Comparison of ENCODE assay signal across 7 mouse cellular contexts in the genomic region with DNA sequence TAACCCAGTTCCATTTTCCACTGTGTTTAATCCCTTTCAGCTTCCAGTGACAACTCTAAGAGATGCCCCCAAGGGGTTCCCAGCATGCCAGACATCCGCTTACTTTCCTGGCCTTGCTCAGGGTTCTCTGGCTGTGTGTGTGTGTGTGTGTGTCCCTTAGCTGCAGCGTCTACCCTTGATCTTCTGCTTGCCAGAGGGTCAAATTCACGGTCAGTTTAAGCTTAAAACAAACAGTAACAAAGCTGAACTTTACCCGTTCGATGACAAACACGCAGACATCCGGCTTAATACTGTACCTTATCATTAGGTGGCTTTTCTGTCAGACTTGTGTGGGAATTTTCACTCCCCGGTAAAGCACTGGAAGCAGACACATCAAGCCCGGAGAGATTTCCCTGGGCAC. TPM values are rescaled to one million over a fixed set of nuclear protein-coding genes. Genes with fewer than 3 reads are reported as not detected.
DNase-seq lines count a peak whose midpoint lies in the region; ATAC-seq and TF ChIP-seq lines count a peak whose summit lies in the region.

A gene (plus strand): TSS at position 281 of the 400 bp plus-strand sequence.

- no peak for ATAC-seq in forebrain, embryonic 12.5 days (ENCODE audit: low FRiP score)
- peak; percentile 14; the same call in 1 of the 2 replicates for ATAC-seq in intestine, postnatal 0 days
- ATAC-seq in midbrain, embryonic 12.5 days (ENCODE audit: low FRiP score, low read depth), result no peak

- TF ChIP-seq CTCF in layer of hippocampus, adult 2 months (conservative IDR thresholded peaks at IDR 0.05), result no peak
- no peak for TF ChIP-seq CTCF in intestine, postnatal 0 days (IDR thresholded peaks at IDR 0.05; ENCODE audit: low read depth)

- DNase-seq in layer of hippocampus, adult 2 months (ENCODE audit: low spot score in 2 of 2), result no peak
- DNase-seq in layer of hippocampus, adult 11-12 months (ENCODE audit: low spot score), result no peak
- DNase-seq in cerebellum, adult 9-11 months, result no peak
- no peak for DNase-seq in spleen, adult 12 weeks (ENCODE audit: low spot score)

- no peak within 1 kb of the TSS for H3K4me2 ChIP-seq in forebrain, embryonic 12.5 days
- H3K4me2 ChIP-seq in intestine, postnatal 0 days (replicated peaks; ENCODE audit: low read depth), result peak within 1 kb of the TSS; percentile 4; the same call in 1 of the 2 replicates
- H3K4me2 ChIP-seq in midbrain, embryonic 12.5 days (replicated peaks), result no peak within 1 kb of the TSS

- H3K9me3 ChIP-seq in forebrain, embryonic 12.5 days, result no peaks in the 10 kb centered on the region
- no peaks in the 10 kb centered on the region for H3K9me3 ChIP-seq in intestine, postnatal 0 days (ENCODE audit: control insufficient read depth)
- H3K9me3 ChIP-seq in midbrain, embryonic 12.5 days, result no peaks in the 10 kb centered on the region

- H3K36me3 ChIP-seq in forebrain, embryonic 12.5 days (replicated peaks), result no peaks in the 10 kb centered on the region
- no peaks in the 10 kb centered on the region for H3K36me3 ChIP-seq in intestine, postnatal 0 days (ENCODE audit: control insufficient read depth, insufficient read depth)
- H3K36me3 ChIP-seq in midbrain, embryonic 12.5 days, result no peaks in the 10 kb centered on the region

- no peaks in the 10 kb centered on the region for H3K4me1 ChIP-seq in forebrain, embryonic 12.5 days
- H3K4me1 ChIP-seq in intestine, postnatal 0 days (replicated peaks; ENCODE audit: control insufficient read depth, insufficient read depth, low read length), result no peaks in the 10 kb centered on the region
- no peaks in the 10 kb centered on the region for H3K4me1 ChIP-seq in midbrain, embryonic 12.5 days

- H3K9ac ChIP-seq in forebrain, embryonic 12.5 days, result no peak within 1 kb of the TSS
- H3K9ac ChIP-seq in intestine, postnatal 0 days (ENCODE audit: low read depth, low read length), result no peak within 1 kb of the TSS
- no peak within 1 kb of the TSS for H3K9ac ChIP-seq in midbrain, embryonic 12.5 days (replicated peaks)

- WGBS in forebrain, embryonic 12.5 days, result 80% methylated on average over 9 of the region's 9 CpGs
- 22% methylated on average over 9 of the region's 9 CpGs for WGBS in intestine, postnatal 0 days
- WGBS in midbrain, embryonic 12.5 days, result 72% methylated on average over 9 of the region's 9 CpGs

- H3K27me3 ChIP-seq in forebrain, embryonic 12.5 days, result peaks cover 11% of the 10 kb centered on the region
- H3K27me3 ChIP-seq in intestine, postnatal 0 days (replicated peaks; ENCODE audit: control insufficient read depth, insufficient read depth, low read length), result no peaks in the 10 kb centered on the region
- peaks cover 15% of the 10 kb centered on the region for H3K27me3 ChIP-seq in midbrain, embryonic 12.5 days

- no peak within 1 kb of the TSS for H3K4me3 ChIP-seq in layer of hippocampus, adult 2 months
- H3K4me3 ChIP-seq in forebrain, embryonic 12.5 days (replicated peaks), result no peak within 1 kb of the TSS
- H3K4me3 ChIP-seq in intestine, postnatal 0 days (ENCODE audit: low read depth, low read length), result no peak within 1 kb of the TSS
- H3K4me3 ChIP-seq in midbrain, embryonic 12.5 days, result no peak within 1 kb of the TSS

- H3K27ac ChIP-seq in layer of hippocampus, adult 2 months, result no peak within 1 kb of the TSS
- H3K27ac ChIP-seq in forebrain, embryonic 12.5 days, result no peak within 1 kb of the TSS
- peak within 1 kb of the TSS; percentile 76 for H3K27ac ChIP-seq in intestine, postnatal 0 days (ENCODE audit: low read depth, low read length)
- no peak within 1 kb of the TSS for H3K27ac ChIP-seq in midbrain, embryonic 12.5 days (replicated peaks)

RNA-seq across cellular contexts. Expression of the gene that starts here (rescaled TPM):
- total RNA-seq in layer of hippocampus, adult 2 months (2021), result 10 to 100 TPM; 92.4 to 95.6 TPM
- 49.3 and 51.1 TPM in 2 replicates for polyA plus RNA-seq in forebrain, embryonic 12.5 days (2016; fragmentation: Nextera tagmentation; extraction: Ambion mirVana)
- polyA plus RNA-seq in intestine, postnatal 0 days (2015; fragmentation: Nextera tagmentation; extraction: Ambion mirVana), result 327 and 338 TPM in 2 replicates
- 34.9 and 36.2 TPM in 2 replicates for polyA plus RNA-seq in midbrain, embryonic 12.5 days (2016; fragmentation: Nextera tagmentation; extraction: Ambion mirVana)
